Mouse (Mus musculus): Measurements from ENCODE around the gene Ube4b. TPM values are rescaled to one million over a fixed set of nuclear protein-coding genes. Genes with fewer than 3 reads are reported as not detected.

Gene Ube4b
- 75.0 TPM for total RNA-seq (2023)

DNA sequence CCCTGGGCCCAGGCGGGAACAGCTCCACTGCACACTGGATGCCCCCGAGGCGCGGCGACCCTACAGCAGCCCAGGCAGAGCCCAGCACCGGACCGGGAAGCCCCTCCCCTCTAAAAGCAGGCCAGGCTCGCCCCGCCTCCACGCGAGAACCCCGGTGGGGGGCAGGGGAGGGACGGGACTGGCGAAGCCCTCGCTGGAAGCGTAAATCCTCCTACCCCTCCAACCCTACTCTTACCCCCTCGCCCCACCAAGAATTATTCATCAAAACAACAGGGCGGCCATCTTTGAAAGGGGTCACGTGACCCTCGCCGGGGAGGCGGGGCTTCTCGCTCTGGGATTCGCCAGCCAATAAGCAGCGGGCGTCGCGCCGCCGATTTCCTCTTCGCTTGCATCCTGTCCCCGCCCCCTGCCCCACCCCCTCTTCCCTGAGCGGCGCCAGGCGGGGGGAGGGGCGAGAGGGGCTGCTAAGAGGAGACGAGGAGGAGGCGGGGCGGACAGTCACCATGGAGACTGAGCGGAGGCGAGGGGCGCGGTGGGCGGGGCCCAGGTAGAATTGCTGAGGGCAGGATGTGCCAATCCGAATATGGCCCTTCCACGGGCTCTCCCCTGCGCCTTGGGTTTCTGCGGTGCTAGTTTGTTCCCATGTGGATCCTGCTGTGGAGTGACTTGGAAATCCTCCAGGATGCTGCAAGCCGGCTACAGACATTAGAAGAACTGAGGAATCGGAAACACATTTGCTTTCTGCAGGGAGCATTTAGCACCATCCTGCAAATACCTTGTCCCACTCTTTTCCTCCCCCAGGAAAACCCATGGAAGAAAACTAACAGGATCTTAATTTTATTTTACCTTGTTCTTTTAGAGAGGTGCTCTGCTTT, at the start of gene Ube4b:
TSS of gene Ube4b (minus strand) at position 425 of the 875 bp plus-strand sequence.

DNA sequence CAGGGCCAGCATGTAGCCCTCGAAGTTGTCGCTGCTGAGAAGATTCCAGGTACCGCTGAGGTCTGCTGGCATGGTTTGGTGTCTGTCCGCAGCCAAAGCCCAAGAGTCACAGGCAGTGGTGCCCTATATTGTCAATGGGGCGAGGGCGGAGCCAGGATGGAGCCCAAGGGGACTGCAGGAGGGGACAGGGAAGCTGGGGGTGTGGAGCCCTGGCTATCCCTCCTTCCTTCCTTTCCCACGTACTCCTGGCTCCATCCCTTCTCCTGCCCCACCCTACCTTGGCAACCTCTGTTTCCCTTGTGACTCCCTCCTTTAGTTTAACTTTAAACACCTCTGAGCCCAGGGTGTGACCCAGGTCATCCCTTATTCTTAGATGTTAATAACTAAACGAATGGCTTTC, 28.3 kb upstream of the Ube4b start, which contains the start of gene Rbp7:
TSS of gene Rbp7 (minus strand) at position 100 of the 400 bp plus-strand sequence.

DNA sequence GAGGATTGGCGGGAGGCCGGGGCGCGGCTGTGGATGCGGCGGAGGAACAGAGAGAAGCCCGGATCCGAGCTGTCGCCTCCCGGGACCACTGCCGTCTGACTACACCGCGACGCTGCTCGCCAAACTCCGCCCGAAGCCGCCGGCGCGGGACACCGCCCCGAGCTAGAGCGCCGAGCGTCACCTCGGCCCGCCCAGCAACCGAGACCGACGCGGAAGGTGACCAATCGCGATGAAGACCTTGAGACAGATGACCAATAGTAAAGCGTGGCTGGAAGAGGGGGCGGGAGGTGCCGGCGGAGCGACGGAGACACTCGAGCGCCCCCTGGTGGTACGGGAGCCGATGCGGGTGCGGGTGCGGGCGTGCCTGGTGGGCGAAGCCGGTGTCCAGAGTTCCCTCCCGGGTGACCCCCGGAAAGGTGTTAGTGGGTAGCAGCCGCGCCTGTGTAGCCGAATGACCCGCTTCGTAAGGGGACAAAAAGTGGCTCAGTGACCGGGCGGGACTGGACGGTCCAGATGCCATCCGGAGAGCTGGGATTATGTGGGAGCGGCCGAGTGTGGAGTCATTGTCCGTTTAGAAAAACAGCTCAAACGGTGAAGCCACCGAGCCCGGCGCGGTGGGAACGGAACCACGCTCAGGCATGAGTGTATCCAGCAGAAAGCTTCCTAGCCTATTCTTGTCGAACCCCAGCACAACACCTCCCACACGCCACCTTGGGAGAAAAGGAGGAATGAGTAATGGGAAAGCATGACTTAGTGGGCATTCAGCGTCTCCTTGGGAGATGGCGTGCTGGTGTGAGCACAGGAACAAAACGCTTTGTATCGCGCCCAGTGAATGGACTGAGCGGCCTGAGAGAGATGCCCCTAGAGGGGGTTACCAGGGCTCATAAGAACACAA, 118.7 kb downstream of the Ube4b start, which contains the start of gene Kif1b:
TSS of gene Kif1b (minus strand) at position 98 of the 895 bp plus-strand sequence.

Other genes with a start within 250 kb of the Ube4b start
- gene Kif1b, start 119.1 kb downstream of the Ube4b start, total RNA-seq (2023): 36.1 TPM
- gene Rbp7, start 28.2 kb upstream of the Ube4b start, total RNA-seq (2023): not detected
- not detected for gene Tmem274, start 50.6 kb upstream of the Ube4b start, total RNA-seq (2023)
- gene Nmnat1, start 58.5 kb upstream of the Ube4b start, total RNA-seq (2023): 6.1 TPM
- 19.8 TPM for gene Lzic, start 58.5 kb upstream of the Ube4b start, total RNA-seq (2023)
- gene Ctnnbip1, start 91.5 kb upstream of the Ube4b start, total RNA-seq (2023): 0.37 TPM
- gene Clstn1, start 159.7 kb upstream of the Ube4b start, total RNA-seq (2023): 10.1 TPM

Measured in CD8-positive naive resting alpha-beta T cell, adult 57 days (primary cell).